Mouse (Mus musculus): ENCODE results near the gene Plekhm1.
"Not testable (repeated sequence)": the region's sequence is repeated elsewhere in the genome, so short reads cannot be mapped to it uniquely, and the experiment has no call there.

The Plekhm1 gene

GRCm38 (mm10) chr11:103338671-103339070 lies 73.8 kb downstream of the Plekhm1 start:
- no peak for DNase-seq

- no peak for DNase-seq
Measured at GRCm38 (mm10) chr11:103338119-103338518, 74.4 kb downstream of the Plekhm1 start.

GRCm38 (mm10) chr11:103337180-103337579 lies 75.3 kb downstream of the Plekhm1 start:
- no peak for DNase-seq

GRCm38 (mm10) chr11:103335561-103335960 lies 76.9 kb downstream of the Plekhm1 start:
- DNase-seq = no peak

GRCm38 (mm10) chr11:103334925-103335324 lies 77.6 kb downstream of the Plekhm1 start:
- no peak for DNase-seq

GRCm38 (mm10) chr11:103333719-103334398 lies 78.6 kb downstream of the Plekhm1 start:
- DNase-seq = peak; percentile 57

GRCm38 (mm10) chr11:103332890-103333651 lies 79.4 kb downstream of the Plekhm1 start:
- DNase-seq = no peak

- peak; percentile 84 for DNase-seq
Measured at GRCm38 (mm10) chr11:103332186-103332889, 80.1 kb downstream of the Plekhm1 start.

- DNase-seq = no peak
Measured at GRCm38 (mm10) chr11:103331502-103332185, 80.8 kb downstream of the Plekhm1 start.

GRCm38 (mm10) chr11:103330651-103331319 lies 81.7 kb downstream of the Plekhm1 start:
- DNase-seq = peak; percentile 58

- DNase-seq = peak; percentile 95
Measured at GRCm38 (mm10) chr11:103326950-103327349, 85.5 kb downstream of the Plekhm1 start.

- peak; percentile 87 for DNase-seq
Measured at GRCm38 (mm10) chr11:103325172-103325571, 87.3 kb downstream of the Plekhm1 start.

GRCm38 (mm10) chr11:103324723-103325122 lies 87.8 kb downstream of the Plekhm1 start:
- DNase-seq = no peak

GRCm38 (mm10) chr11:103322832-103323231 lies 89.7 kb downstream of the Plekhm1 start:
- DNase-seq = not testable (repeated sequence)

GRCm38 (mm10) chr11:103320646-103321045 lies 91.8 kb downstream of the Plekhm1 start:
- DNase-seq = no peak

GRCm38 (mm10) chr11:103320196-103320595 lies 92.3 kb downstream of the Plekhm1 start:
- no peak for DNase-seq

- DNase-seq = no peak
Measured at GRCm38 (mm10) chr11:103318042-103318441, 94.4 kb downstream of the Plekhm1 start.

- no peak for DNase-seq
Measured at GRCm38 (mm10) chr11:103315379-103315778, 97.1 kb downstream of the Plekhm1 start.

- DNase-seq = no peak
Measured at GRCm38 (mm10) chr11:103314736-103315374, 97.6 kb downstream of the Plekhm1 start.

Measured in thymus, postnatal 4 days (tissue).